Mouse (Mus musculus): ENCODE measurements around the gene Suclg2.

Gene Suclg2

DNA sequence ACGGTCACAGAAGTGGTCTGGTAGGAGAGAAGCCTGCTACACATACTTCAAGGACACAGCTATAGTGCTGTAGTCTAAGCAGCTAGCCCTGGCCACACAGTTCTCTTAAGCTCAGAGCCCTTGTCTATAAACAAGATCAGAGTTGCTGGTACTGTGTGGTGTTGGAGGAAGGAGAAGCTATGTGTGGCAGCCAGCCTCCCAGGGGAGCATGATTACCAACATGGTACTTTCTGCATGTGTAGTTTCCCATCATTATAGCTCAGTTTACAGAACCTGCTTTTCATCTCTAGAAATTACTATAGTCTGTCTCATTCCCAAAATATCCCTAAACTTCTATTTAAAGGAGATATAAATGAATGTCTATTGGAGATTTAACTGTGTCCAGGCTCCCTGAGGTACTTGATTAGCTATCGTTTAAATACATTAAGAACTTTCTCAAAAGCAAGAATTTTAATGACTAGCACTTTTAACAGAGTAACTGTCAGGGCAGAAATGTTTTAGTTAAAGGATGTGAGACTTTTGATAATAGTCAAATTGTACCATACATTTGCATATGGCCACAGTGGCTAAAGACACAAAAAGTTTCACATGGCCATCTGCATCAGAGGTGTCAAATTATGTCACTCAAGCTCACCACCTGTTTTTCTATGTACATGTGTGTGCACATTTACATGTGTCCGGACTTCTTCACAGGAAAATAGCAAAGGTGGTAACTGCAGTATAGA, 145.4 kb downstream of the Suclg2 start:
- DNase-seq (ENCODE audit: extremely low read depth, insufficient read length, low spot score): no peak

DNA sequence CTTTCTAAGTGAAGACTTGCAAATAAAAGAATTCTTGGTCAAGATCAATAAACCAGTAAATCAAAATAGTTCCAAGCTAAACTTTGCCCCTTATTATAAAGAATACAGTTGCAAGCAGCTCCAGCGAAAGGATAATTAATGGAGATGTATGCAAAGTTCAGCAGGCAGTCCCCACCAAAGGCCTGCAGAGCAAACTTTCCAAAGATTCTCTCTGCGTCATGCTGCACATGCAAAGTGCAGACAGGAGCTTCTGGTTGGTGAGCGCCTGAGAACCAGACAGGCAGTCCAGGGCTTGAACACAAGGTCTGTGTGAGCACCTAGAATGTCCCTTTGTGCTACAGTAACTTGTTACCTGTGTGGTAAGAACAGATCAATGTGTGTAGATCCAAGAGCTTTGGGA, 147.0 kb downstream of the Suclg2 start:
- DNase-seq (ENCODE audit: extremely low read depth, insufficient read length, low spot score): no peak

DNA sequence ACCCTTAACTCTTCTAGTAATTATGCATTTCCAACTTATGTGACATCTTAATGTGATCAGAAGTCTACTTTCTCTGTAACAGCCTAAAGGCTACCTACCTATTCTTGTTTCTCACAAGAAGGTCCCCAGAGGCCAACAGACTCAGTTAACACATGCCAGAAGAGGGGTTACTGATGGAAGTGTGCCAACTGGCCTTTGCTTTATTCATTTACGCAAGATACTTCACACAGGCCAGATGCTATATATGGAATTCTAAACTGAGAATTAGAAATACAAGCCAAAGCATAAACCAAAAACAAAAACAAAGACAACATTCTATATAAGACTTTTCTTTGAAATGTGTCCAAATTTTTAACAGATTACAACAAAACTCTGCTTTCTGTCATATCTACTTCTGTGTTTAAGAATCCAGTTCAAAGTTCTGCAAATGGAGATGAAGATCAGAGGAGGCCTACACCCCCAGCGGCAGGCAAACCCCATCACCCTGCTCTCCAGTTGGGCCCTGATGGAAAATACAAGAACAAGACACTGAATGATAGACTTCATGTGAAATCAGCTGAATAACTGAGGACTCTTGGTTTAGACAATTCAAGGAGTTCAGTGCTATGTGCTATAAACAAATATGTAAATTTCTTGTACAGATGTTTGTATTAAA, 155.1 kb downstream of the Suclg2 start:
- DNase-seq (ENCODE audit: extremely low read depth, insufficient read length, low spot score): no peak

DNA sequence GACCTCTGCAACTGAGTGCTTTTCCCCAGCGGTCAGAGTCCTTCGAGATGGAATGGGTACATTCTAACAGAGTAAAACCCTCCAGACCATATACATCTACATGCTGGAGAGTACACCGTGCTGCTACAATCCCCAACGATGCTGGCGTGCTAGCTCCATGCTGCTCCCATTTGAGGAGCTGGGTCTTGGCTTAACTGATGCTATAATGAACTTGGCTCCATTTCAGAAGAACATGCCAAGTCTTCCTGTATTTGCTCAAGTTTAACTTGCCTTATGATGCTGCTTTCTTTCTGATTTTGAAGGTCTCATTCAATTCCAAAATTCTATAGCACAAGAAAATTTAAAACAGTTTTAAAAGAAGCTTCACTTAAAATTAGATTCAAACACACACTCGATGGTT, 162.3 kb downstream of the Suclg2 start:
- DNase-seq (ENCODE audit: extremely low read depth, insufficient read length, low spot score): no peak

DNA sequence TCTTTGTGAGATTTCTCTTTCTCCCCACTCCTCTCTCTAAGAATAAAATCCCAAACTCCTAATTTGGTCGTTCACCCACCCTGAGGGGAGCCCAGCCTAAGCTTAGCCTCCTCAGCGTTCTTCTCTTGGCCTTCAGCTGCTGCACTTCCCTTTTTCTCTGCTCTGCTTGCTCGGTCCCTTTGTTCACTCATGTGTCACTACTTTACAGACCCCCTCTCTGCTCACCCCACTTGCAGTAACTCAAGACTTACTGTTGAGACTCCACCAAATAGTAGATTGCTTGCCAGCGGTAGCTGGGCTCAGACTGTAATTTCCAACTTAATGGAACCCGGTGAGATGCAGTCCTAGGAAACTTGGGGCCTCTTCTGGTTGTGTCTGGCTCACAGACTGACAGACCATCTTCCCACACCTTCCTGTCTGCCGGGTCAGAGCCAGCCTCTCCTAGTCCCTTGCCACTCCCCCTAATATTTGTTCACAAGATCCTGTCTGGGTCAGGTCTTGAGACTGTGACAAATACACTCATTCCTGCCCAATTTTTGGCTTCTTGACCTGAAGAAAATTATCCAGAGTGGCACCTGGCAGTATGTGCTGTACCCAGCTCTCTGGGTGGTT, 166.2 kb downstream of the Suclg2 start:
- no peak for DNase-seq (ENCODE audit: extremely low read depth, insufficient read length, low spot score)

DNA sequence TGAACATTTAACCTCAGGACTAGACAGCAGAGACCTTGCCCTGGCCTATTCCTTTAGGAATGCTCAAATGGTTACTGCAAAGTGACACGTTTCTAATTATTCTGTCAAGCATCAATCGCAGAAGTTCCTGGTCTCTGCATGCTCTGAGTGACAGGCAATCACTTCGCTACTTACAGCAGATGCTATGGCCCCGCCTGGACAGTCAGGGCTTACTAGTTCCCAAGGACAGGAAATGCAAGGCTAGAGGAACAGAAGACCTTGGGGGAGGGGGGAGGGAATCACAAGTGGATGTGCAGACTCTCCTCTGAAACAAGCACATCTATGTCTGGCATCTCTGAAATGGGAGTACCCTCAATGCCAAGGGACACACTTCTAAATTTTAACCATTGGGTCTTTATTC, 167.6 kb downstream of the Suclg2 start:
- no peak for DNase-seq (ENCODE audit: extremely low read depth, insufficient read length, low spot score)

DNA sequence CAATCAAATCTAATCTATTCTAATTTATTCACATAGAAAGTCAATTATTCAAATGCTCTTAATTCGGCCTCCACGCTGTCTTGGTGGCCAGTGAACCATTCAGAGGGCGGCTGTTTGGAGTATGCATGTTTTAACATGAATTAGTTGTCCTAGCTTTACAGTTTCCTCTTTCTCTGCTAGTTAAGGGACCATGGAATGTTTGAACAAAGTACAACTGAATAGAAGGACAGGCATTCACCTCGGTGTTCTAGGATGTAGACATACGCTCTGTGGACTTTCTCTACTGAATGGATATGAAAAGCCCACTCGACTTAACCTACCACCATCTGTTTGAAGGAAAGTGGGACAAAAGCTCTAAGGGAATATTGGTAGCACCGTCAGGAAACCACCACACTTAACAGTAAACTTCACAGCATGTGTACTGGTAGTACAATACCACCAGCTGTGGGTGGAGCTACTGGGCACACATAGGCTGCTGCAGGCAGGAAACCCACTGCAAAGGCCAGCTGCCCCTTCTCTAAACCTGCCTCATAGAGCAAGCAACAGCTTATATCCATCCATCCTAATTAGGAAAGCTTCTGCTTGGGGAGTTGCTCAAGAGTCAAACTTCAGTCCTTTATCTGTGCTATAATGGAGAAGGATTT, 172.3 kb downstream of the Suclg2 start:
- no peak for DNase-seq (ENCODE audit: extremely low read depth, insufficient read length, low spot score)

DNA sequence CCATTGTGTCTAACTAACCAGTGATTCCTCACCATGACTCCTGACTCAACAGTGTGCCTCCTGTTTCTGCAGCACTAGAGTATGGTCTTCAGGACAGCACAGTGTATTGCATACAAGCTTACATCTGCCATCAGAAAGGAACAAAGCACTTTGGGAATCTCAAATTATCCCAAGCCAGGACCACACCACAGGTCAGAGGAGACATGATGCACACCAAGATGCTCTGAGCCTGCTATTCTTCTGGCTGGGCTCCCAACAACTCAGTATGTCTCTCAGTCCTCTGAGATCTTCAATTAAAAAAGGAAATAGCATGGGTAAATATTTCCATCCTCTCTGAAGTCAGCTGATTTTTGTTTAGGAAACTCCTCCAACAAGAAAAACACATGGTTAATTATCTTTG, 172.9 kb downstream of the Suclg2 start:
- DNase-seq (ENCODE audit: extremely low read depth, insufficient read length, low spot score): no peak

DNA sequence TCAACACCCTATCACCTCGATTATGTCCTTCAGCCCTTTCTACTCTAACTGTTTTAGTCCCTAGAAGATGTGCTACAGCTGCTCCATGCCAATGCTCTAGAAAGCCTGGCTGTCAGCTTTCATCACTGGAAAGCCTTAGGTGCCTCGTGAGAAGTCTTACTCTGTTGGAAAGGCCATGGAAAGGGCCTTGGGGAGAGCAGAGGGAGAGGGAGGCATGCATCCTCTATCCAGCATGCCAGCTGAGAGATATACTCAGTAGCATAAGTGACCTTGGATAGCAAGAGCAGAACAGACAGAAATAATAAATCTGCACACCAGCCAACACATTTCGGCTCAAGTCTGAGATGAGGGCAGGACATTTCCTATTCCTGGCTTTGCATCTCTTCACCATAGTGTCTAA, 173.3 kb downstream of the Suclg2 start:
- DNase-seq (ENCODE audit: extremely low read depth, insufficient read length, low spot score): no peak

DNA sequence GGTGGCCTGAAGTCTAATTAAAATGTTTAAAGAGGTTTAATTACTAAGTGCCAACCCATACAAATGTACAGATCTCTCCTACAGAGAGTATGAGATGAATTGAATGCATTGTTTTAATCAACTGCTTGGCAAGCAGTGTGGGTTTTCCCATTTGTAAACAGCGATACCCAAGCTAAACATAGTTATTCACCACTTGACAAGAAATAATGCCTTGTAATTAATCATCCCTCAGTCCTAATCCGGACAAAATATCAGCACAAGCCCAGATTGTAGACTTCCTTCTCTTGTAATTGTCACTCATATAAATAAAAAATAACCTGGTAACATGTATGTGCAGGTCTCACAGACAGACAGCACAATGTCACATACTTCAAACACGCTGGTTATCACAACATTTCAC, 183.4 kb downstream of the Suclg2 start:
- no peak for DNase-seq (ENCODE audit: extremely low read depth, insufficient read length, low spot score)

DNA sequence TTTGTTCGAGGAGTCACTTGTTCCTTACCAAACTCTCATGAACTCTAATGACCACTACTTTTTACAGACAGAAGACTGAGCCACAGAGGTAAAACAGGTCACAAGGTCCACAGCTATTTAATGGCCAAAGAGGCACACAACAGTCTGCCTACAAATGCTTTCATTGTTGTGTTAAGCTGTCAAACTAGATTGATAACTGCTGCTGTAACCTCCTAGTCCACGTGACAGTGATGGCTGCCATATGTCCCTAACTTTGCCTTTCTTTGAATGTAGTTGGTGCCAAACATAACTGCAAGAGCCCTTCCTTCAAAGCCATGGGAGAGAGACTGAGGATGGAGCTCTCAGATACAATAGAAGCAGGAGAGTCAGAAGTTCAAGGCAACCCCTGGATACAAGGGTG, 198.8 kb downstream of the Suclg2 start:
- DNase-seq (ENCODE audit: extremely low read depth, insufficient read length, low spot score): no peak

DNA sequence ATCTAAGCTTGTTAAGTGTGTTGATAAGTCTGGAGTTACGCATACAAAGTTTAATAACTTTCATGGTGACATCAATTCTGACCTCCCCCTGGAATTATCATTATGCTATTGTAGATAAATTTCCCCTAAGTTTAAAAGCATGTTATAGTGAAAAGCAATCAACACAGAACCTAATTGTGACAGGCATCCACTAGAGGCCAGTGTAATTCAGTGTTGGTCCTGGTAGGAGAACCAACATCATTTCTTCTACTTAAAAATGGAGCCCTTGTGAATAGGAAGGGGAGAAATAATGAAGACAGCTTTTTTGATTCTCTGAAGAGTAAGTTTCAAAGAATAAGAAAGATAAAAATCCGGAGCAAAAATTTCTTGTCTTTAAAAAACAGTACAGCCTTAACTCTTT, 200.2 kb downstream of the Suclg2 start:
- no peak for DNase-seq (ENCODE audit: extremely low read depth, insufficient read length, low spot score)

DNA sequence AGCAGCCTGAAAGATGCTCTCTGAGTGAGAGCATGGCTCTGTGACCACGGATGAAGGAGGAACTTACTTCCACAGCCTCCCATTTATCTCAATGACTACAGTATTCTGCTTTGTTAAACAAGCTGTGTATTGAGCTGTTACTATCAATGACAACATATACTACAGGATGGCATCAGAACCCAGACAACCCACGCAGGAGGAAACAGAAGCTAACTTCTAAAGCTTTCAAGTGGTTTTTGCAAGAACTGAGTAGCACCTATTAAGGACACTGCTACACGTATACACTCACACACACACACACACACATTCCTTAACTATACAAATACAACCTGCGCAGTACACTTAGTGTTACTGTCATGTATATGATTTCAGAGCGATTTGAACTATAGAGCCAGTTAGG, 202.9 kb downstream of the Suclg2 start:
- DNase-seq (ENCODE audit: extremely low read depth, insufficient read length, low spot score): no peak

DNA sequence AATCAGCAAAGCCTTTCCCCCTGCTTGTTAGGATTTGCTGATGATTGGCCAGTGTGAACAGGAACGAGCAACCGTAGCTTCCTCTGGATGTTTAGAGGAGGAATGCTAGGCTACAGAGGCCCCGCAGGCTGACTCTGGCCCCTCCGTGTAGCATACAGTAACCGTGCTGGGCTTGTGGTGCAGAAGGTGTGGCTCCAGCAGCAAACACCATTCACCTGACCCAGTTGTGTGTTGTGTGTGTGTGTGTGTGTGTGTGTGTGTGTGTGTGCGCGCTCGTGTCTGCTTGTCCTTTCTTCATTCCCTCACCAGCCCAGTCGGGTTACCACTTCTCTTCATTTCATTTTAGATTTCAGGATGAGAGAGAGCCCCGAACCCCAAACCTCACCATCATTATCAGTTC, 203.9 kb downstream of the Suclg2 start:
- no peak for DNase-seq (ENCODE audit: extremely low read depth, insufficient read length, low spot score)

DNA sequence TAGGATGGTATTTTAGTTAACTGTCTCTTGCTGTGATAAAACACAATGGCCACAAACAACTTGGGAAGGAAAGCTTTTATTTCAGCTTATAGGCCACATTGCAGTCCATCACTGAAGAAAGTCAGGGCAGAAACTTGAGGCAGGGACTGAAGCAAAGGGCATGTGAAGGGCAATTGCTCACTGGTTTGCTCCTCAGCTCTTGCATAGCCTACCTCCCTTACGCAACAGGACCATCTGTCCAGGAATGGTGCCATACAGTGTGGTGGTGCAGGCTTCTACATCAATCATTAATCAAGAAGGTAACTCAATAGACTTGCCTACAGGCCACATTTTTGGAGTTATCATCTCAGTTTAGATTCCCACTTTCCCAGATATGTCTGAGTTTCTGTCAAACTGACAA, 206.9 kb downstream of the Suclg2 start:
- DNase-seq (ENCODE audit: extremely low read depth, insufficient read length, low spot score): no peak

DNA sequence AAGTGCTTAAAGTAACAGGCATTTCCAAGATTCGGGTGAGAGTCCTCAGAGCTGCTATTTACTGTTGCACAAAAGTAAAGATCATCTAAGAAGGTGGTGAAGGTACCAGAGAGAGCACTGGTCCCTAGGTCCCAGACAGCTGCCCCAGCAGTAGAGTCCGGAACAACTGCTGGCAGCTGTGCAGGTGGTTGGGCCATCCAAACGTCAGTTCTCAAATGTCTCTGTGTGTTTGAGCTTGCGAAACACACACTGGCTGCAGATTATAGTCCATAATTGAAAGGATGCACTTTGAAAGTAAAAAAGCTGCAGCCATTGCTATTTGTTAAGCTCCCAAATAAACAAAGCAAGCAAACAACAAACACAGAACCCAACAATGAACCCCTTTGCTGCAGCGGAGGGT, 217.8 kb downstream of the Suclg2 start:
- no peak for DNase-seq (ENCODE audit: extremely low read depth, insufficient read length, low spot score)

DNA sequence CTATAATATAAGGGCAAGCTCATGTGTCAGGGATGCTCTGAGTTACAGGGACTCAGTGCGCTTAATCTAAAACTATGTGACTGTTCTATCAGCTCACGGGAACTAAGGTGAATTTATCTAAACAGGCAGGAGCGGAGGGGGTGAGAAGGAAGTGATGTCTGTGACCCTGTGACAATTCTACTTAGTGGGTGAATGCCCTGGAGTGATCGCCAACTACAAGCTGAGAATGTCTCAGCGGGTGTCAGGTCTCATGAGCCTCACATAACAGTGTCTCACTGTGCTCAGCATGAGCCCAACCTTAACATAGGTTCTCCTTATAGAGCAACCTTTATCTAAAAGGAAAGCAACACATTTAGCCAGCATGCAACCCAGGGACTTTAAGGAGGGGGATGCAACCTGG, 219.0 kb downstream of the Suclg2 start:
- DNase-seq (ENCODE audit: extremely low read depth, insufficient read length, low spot score): no peak

DNA sequence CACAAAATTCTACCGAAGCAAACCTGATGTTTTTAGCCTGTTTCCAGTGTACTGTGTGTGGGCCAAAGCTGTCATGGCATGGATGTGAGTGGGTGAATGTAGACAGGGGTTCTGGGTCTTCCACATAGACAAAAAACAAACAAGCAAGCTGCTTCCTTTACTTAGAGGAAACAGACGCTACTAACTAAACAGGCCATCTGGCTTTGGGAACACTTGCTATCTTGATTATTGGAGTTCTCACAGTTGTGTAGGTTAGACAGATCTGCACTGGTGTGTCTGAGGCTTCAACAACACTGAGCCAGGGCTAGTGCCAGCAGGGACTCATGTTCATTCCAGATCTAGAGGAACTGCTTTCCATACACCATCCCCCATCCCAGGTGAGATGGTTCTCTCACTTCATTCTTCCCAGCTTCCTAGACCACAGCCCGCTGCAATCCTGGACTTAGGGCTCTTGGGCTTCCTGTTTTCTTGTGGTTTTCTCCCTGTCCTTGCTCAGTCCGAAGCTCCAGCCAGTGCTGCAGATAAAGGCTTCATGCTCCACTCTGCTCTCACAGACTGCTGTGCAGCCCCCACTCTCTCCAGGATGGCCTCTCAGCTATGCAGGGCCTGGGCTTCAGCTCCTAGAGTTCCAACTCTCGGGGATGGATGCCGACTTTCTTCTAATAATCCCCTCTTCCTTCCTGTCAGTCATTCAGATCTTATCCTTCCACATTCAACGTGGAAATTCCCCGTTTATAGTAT, 226.2 kb downstream of the Suclg2 start:
- no peak for DNase-seq (ENCODE audit: extremely low read depth, insufficient read length, low spot score)

DNA sequence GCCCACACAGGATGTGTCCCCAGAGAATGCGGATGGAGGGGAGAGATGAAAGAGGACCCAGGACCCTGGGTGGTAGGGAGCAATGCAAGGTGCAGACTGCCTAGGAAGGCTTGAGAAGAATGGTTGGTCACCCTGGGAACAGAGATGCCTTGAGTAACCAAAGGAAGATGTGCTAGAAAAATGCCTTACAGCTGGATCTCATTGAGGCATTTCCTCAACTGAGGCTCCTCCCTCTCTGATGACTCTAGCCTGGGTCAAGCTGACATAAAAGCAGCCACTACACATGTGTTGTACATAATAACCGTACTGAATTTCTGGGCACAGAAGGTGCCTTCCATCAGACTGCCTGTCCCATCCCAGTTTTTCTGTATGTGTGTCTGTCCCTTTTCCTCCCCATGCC, 227.6 kb downstream of the Suclg2 start:
- DNase-seq (ENCODE audit: extremely low read depth, insufficient read length, low spot score): no peak

DNA sequence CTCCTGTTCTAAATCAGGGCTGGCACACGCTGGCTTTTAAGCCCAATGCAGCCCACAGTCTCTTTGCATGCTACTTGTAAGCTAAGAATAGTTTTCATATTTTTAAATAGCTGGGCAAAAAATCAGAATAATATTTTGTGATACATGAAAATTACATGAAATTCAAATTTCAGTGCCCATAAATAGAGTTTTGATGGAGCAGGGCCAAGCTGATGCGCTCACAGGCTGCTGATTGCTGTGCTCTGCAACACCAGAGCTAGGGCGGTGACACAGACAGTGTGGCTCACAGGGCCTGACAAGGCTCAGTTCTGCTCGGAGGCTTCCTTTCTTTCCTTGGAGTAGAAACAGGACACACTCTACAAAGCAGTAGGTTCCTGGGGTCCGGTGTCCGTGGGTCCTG, 232.8 kb downstream of the Suclg2 start:
- no peak for DNase-seq (ENCODE audit: extremely low read depth, insufficient read length, low spot score)

DNA sequence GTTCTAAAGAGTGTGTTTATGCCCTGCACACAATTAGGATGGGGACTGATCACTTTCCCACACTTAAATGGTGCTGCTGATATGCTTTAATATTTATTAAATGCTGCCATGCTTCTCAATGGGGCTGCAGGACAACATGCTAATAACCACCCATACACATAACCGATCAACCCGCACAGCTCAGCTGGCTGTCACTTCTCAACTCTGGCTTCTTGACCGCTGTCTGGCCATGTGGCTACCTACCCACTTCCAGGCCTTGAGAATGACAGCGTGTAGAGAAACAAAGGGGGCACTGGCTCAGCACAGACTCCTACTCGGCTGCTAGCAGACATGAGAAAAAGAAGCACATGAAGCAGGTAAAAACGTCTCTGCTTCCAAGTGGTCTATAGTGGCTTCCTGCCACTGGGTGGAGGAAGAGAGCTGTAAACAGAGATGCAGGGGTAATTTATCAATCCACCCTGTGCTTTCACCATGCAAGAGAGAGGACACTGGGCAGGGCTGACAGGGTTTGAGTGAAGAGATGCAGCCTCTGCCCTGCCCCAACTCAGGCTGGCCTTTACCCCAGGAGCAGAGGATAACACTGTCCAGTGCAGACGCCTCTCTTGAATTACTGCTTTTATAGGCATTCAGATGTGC, 234.3 kb downstream of the Suclg2 start:
- DNase-seq (ENCODE audit: extremely low read depth, insufficient read length, low spot score): no peak

All from 3134 (cell line).